Mouse (Mus musculus) bone marrow macrophage, adult 2 months (primary cell): ENCODE data around the gene Mipol1. TPM values are rescaled to one million over a fixed set of nuclear protein-coding genes. Genes with fewer than 3 reads are reported as not detected.
"Not testable (repeated sequence)": the region's sequence is repeated elsewhere in the genome, so short reads cannot be mapped to it uniquely, and the experiment has no call there.

Source experiments
- H3K27ac ChIP-seq: 2 replicates; pipeline ENCODE4 v1.5.1; 2012; ENCODE audit warnings: low read depth, low read length; ENCODE audit not compliant: insufficient read depth
- H3K4me1 ChIP-seq: 2 replicates; pipeline ENCODE4 v1.6.1; 2012; ENCODE audit warnings: low read length; ENCODE audit not compliant: control insufficient read depth, insufficient read depth
- H3K4me3 ChIP-seq: 2 replicates; pipeline ENCODE4 v1.5.1; 2012; ENCODE audit warnings: mild to moderate bottlenecking, low read length, moderate library complexity; ENCODE audit not compliant: insufficient read depth
- CTCF ChIP-seq: IDR thresholded peaks from 2 replicates; pipeline ENCODE4 v1.5.1; 2012; ENCODE audit warnings: low read depth, mild to moderate bottlenecking, low read length, moderate library complexity
- POLR2A ChIP-seq: IDR thresholded peaks from 2 replicates; pipeline ENCODE4 v1.6.1; 2012; ENCODE audit warnings: mild to moderate bottlenecking, low read depth, low read length, borderline replicate concordance
- polyA plus RNA-seq: library from polyadenylated mRNA; stranded (reverse); fragments of >200 nt; gene quantifications from 2 replicates; pipeline ENCODE4 v1.2.4, GENCODE M21; 2012; ENCODE audit not compliant: missing spikeins, insufficient read depth, insufficient read length

Gene Mipol1
- polyA plus RNA-seq, 1 experiment, result 1.6 TPM

DNA sequence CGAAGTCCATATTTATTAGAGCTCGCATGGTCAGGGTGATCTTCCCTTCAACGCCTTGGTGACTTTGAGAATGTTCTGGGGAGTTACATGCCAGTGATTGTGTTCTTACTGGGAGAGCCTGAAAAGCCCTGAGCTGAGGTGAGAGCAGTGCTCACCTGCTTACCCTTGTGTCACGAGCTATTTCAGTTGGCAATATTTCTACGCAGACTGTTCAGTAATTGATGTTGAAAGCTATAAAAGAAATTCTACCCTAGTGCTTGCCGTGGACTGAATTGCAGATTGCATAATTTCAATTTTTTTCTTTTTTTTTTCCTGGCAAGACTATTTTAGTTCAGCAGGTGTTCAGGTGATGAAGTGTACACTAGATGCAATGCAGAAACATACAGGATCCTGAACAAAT, 172.1 kb downstream of the Mipol1 start:
- no peak overlapping the region for H3K4me3 ChIP-seq
- no peaks in the 10 kb centered on the region for H3K4me1 ChIP-seq
- TF ChIP-seq POLR2A, result no peak
- no peak for TF ChIP-seq CTCF
- no peak overlapping the region for H3K27ac ChIP-seq

- TF ChIP-seq POLR2A, result no peak
- TF ChIP-seq CTCF, result no peak
- Histone ChIP-seq H3K27ac (no peak overlapping the region), H3K4me3 (no peak overlapping the region), H3K4me1 (no peaks in the 10 kb centered on the region)
Measured at GRCm38 (mm10) chr12:57409976-57410375, 179.7 kb downstream of the Mipol1 start.

DNA sequence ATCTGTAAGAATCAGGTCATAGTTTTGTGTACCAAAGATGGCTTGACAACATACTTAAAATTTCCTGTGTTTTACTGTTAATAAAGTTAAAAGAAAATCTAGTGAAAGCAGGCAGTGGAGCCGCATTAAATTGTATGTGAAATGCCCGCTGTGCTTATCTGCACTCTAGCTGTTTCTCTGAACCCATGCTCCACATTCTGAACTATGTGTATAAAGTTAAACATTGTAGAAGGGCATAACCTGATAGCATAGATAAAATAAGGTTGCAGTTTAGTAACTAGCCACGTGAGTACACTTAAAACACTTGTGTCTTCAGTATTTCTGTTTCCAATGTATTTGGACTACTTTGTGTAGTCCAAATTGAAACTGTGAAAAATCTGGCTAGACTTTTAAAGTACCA, 183.6 kb downstream of the Mipol1 start:
- no peak overlapping the region for H3K4me3 ChIP-seq
- no peaks in the 10 kb centered on the region for H3K4me1 ChIP-seq
- no peak for TF ChIP-seq POLR2A
- no peak for TF ChIP-seq CTCF
- no peak overlapping the region for H3K27ac ChIP-seq

- H3K27ac ChIP-seq, result no peak overlapping the region
- H3K4me1 ChIP-seq, result no peaks in the 10 kb centered on the region
- H3K4me3 ChIP-seq, result no peak overlapping the region
- TF ChIP-seq POLR2A (no peak), CTCF (no peak)
Measured at GRCm38 (mm10) chr12:57424902-57425301, 194.7 kb downstream of the Mipol1 start.

- no peak overlapping the region for H3K27ac ChIP-seq
- TF ChIP-seq POLR2A (no peak), CTCF (no peak)
- H3K4me1 ChIP-seq, result no peaks in the 10 kb centered on the region
Measured at GRCm38 (mm10) chr12:57428243-57428642, 198.0 kb downstream of the Mipol1 start.

DNA sequence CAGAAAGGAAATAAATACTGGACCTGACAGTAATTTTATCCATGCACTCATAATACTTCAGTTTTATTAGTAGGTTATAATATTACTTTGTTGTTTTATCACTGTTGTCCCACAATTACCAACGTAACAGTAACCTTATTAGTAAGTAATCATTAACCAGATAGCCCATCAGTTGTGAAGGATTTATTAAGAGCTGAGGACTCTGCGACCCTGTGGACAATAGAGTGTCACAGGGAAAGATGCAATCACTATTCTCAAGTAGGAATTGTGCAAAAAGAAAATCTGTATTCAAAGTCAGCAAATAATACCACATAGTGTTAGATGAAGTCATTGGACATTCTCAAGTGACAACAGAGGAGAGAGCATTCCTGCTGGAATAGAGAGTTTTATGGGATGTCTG, 198.5 kb downstream of the Mipol1 start:
- TF ChIP-seq POLR2A (no peak), CTCF (no peak)
- no peaks in the 10 kb centered on the region for H3K4me1 ChIP-seq
- no peak overlapping the region for H3K27ac ChIP-seq
- no peak overlapping the region for H3K4me3 ChIP-seq

More at GRCm38 (mm10) chr12:57428243-57428642, 198.0 kb downstream of the Mipol1 start:
- H3K4me3 ChIP-seq, result no peak overlapping the region

DNA sequence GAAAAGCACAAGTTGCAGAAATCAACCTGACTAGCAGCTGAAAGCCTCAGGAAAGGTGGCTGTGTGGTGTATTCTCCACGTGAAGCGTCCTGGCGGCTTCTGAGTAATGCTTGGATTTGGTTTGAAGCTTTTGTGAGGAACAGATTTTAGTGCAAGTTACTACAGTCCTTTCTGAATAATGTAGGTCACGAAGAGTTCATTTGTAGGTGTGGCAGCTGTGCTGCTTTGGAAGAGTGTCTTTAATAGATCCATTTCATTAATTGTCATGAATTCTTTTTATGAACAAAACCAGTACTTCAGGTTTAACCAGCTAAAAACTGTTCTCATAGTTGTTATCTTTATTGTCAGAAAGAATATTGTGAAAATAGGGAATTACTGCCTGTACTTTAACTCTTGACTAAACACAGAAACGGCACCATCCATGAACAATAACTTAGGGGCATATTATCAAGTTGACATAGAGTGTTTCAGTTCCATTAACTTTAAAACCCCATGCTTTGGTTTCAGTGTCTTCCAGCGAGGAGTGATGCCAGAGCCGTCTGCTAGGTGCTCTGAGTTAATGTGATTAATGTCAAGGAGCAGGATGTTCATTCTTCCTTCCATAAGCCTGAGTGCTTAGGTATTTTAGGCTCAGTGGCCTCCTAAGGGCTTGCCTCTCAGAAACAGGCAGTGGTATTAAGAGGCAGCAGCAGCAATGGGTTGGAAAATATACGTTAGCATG, 206.9 kb downstream of the Mipol1 start:
- H3K4me1 ChIP-seq, H3K27ac ChIP-seq, H3K4me3 ChIP-seq: not testable (repeated sequence)

DNA sequence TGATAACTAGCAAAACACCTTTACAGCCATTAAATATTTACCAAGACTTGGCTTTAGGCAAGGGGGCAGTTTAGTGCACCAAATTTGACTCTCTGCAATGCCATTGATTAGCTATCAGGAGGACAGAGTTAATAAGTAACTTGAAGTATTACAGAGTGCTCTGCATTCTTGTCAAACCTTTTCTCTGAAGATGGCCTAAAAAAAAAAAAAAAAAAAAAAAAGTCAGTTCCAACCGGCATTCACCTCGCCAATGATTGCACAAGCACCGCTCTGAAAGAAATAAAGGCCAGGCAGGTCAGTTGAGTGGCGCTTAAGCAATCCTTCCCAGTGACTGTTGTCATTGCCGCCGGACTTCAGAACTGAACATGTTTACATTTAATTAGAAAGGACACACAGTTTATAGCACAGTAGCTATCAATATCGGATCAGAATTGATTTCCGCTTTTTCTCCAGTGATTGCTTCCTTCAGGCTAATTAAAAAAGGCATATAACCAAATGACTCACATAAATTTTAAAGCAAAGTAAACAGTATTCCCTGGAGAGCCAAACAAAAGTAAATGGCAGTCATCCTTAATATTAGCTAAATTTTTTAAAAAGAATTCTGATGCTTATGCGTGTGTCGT, 214.2 kb downstream of the Mipol1 start:
- H3K27ac ChIP-seq, result no peak overlapping the region
- TF ChIP-seq CTCF, result no peak
- no peak for TF ChIP-seq POLR2A
- H3K4me1 ChIP-seq, result no peaks in the 10 kb centered on the region
- H3K4me3 ChIP-seq, result no peak overlapping the region

DNA sequence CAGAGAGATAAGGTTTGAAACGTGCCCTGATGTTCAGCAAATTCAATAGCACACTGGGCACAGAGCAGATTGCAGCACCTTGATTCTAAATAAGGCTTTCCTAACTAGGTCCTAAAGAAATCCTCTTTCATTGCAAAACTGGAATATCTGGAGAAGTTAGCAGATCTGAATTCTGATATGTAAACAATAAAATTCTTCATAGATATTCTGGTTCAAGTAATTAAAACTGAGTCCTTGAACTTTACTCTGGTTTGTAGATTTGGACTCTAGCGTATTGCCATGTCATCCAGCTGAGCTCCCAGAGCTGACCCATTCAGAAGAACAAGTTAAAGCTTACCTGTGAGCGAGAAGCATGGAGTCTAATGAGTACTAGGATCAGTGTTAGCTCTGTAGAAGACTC, 217.1 kb downstream of the Mipol1 start:
- TF ChIP-seq POLR2A, result no peak
- no peak for TF ChIP-seq CTCF
- no peaks in the 10 kb centered on the region for H3K4me1 ChIP-seq
- no peak overlapping the region for H3K4me3 ChIP-seq
- H3K27ac ChIP-seq, result no peak overlapping the region

GRCm38 (mm10) chr12:57449299-57449698, 219.1 kb downstream of the Mipol1 start:
- no peak overlapping the region for H3K4me3 ChIP-seq
- TF ChIP-seq CTCF (no peak), POLR2A (no peak)
- H3K4me1 ChIP-seq, result no peaks in the 10 kb centered on the region
- no peak overlapping the region for H3K27ac ChIP-seq
